ENCODE assay signal across 15 mouse cellular contexts in the genomic region with DNA sequence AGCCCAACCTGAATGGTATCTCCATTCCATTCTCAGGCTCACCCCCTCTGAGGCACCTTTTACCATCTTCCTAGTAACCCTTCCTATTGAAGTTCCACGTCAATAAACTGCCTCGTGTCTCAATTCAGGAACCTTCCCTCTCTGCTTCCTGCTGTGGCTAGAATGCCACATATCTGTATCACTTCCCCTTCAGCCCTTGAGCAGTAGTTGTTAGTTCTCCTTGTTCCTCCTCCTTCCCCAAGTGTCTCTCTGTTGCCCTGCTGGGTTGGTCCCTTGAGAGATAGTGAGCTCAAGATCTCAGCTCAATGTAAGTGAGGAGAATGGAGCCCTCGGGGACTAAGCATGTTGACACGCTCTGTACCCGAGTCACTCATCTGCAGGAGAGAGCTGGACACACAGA. TPM values are rescaled to one million over a fixed set of nuclear protein-coding genes. Genes with fewer than 3 reads are reported as not detected.
DNase-seq lines count a peak whose midpoint lies in the region; ATAC-seq and TF ChIP-seq lines count a peak whose summit lies in the region.
"Had no signal": no experiment of that assay in that cellular context is flagged by ENCODE, and none has a peak within 500 bp of the region (broad histone marks: within the 10 kb centered on the region; RNA-seq: fewer than 3 reads in every experiment).

No protein-coding gene starts in this region.

- DNase-seq in spleen, adult 2 months (ENCODE audit: low read depth in 1 of 2, low spot score in 2 of 2): peak; percentile 44 to 60
- no peak for DNase-seq in spleen, adult 12 weeks (ENCODE audit: low spot score)
- DNase-seq in midbrain, embryonic 14.5 days: no peak
- no peak for DNase-seq in adrenal gland, postnatal 10 days
- DNase-seq: cerebellum, postnatal 14 days; heart, postnatal 36 days; right cerebral cortex, adult 18-20 months; thymus, adult 2 months had no signal

- no peaks in the 10 kb centered on the region for H3K36me3 ChIP-seq in spleen, adult 2 months (ENCODE audit: control insufficient read depth, insufficient read depth, low read length)
- no peaks in the 10 kb centered on the region for H3K36me3 ChIP-seq in midbrain, embryonic 14.5 days (ENCODE audit: control insufficient read depth, insufficient read depth, low read length)
- no peaks in the 10 kb centered on the region for H3K36me3 ChIP-seq in midbrain, embryonic 16.5 days (ENCODE audit: control insufficient read depth, insufficient read depth, low read length)
- H3K36me3 ChIP-seq: embryonic facial prominence, embryonic 12.5 days; forebrain, embryonic 10.5 days; neural tube, embryonic 15.5 days had no signal

- H3K27me3 ChIP-seq in spleen, adult 2 months (ENCODE audit: control insufficient read depth, insufficient read depth, low read length): peaks cover 2% of the 10 kb centered on the region; the same call in 1 of the 2 replicates
- H3K27me3 ChIP-seq in midbrain, embryonic 14.5 days (ENCODE audit: control insufficient read depth, insufficient read depth, low read length): no peaks in the 10 kb centered on the region
- no peaks in the 10 kb centered on the region for H3K27me3 ChIP-seq in midbrain, embryonic 16.5 days (ENCODE audit: control insufficient read depth, insufficient read depth, low read depth, low read length)
- H3K27me3 ChIP-seq: neural tube, embryonic 15.5 days had no signal

- H3K4me3 ChIP-seq in spleen, adult 2 months (ENCODE audit: extremely low read depth, insufficient read depth, insufficient read length): no peak overlapping the region
- no peak overlapping the region for H3K4me3 ChIP-seq in midbrain, embryonic 14.5 days (replicated peaks; ENCODE audit: low read depth, low read length)
- no peak overlapping the region for H3K4me3 ChIP-seq in midbrain, embryonic 16.5 days (ENCODE audit: low read depth, low read length)
- H3K4me3 ChIP-seq: embryonic facial prominence, embryonic 12.5 days; forebrain, embryonic 10.5 days; neural tube, embryonic 15.5 days had no signal

- TF ChIP-seq POLR2A in spleen, adult 2 months (IDR thresholded peaks at IDR 0.05; ENCODE audit: low read depth, low read length): no peak

- no peak overlapping the region for H3K9ac ChIP-seq in midbrain, embryonic 14.5 days (replicated peaks; ENCODE audit: low read length)
- no peak overlapping the region for H3K9ac ChIP-seq in midbrain, embryonic 16.5 days (ENCODE audit: low read depth, low read length)
- H3K9ac ChIP-seq: embryonic facial prominence, embryonic 12.5 days; neural tube, embryonic 15.5 days had no signal

- no peaks in the 10 kb centered on the region for H3K9me3 ChIP-seq in midbrain, embryonic 14.5 days (ENCODE audit: control insufficient read depth, low read length)
- no peaks in the 10 kb centered on the region for H3K9me3 ChIP-seq in midbrain, embryonic 16.5 days (replicated peaks; ENCODE audit: control insufficient read depth, low read length, poor library complexity, severe bottlenecking)
- H3K9me3 ChIP-seq: embryonic facial prominence, embryonic 12.5 days; forebrain, embryonic 10.5 days; neural tube, embryonic 15.5 days had no signal

- ATAC-seq in granulocyte monocyte progenitor cell, adult 5-6 weeks (replicated peaks; ENCODE audit: poor library complexity, severe bottlenecking): peak; percentile 85
- peak; percentile 78 for ATAC-seq in megakaryocyte progenitor cell, adult 5-6 weeks (replicated peaks; ENCODE audit: poor library complexity)
- ATAC-seq in midbrain, embryonic 14.5 days (ENCODE audit: low FRiP score, low TSS enrichment): no peak
- no peak for ATAC-seq in midbrain, embryonic 16.5 days
- ATAC-seq: inflammation-experienced regulatory T-cells, adult 6 months had no signal

- H3K4me2 ChIP-seq in midbrain, embryonic 14.5 days (ENCODE audit: low read length): no peak overlapping the region
- H3K4me2 ChIP-seq in midbrain, embryonic 16.5 days (ENCODE audit: low read length): no peak overlapping the region
- H3K4me2 ChIP-seq: embryonic facial prominence, embryonic 12.5 days; neural tube, embryonic 15.5 days had no signal

- peak overlapping the region; percentile 58 for H3K27ac ChIP-seq in spleen, adult 2 months (ENCODE audit: insufficient read depth, low read length)
- no peak overlapping the region for H3K27ac ChIP-seq in midbrain, embryonic 14.5 days (replicated peaks; ENCODE audit: low read depth, low read length)
- H3K27ac ChIP-seq in midbrain, embryonic 16.5 days (ENCODE audit: low read length): no peak overlapping the region
- H3K27ac ChIP-seq: embryonic facial prominence, embryonic 12.5 days; forebrain, embryonic 10.5 days; neural tube, embryonic 15.5 days had no signal

- peaks cover 12% of the 10 kb centered on the region for H3K4me1 ChIP-seq in spleen, adult 2 months (ENCODE audit: control insufficient read depth, insufficient read depth, insufficient read length)
- H3K4me1 ChIP-seq in midbrain, embryonic 14.5 days (ENCODE audit: control insufficient read depth, insufficient read depth, low read length): peaks cover 6% of the 10 kb centered on the region
- H3K4me1 ChIP-seq in midbrain, embryonic 16.5 days (ENCODE audit: control insufficient read depth, insufficient read depth, low read length): peaks cover 7% of the 10 kb centered on the region
- H3K4me1 ChIP-seq: embryonic facial prominence, embryonic 12.5 days had no signal

- WGBS in spleen, adult 2 months: 7% methylated on average over 5 of the region's 5 CpGs
- WGBS in midbrain, embryonic 14.5 days: 74% methylated on average over 5 of the region's 5 CpGs
- WGBS in midbrain, embryonic 16.5 days: 66% methylated on average over 5 of the region's 5 CpGs

- no peak for TF ChIP-seq CTCF in spleen, adult 2 months (IDR thresholded peaks at IDR 0.05; ENCODE audit: extremely low read depth, insufficient read depth, insufficient read length, insufficient replicate concordance)

RNA-seq across cellular contexts. Expression of a gene that starts 3.6 kb away (rescaled TPM):
- polyA plus RNA-seq in spleen, adult 2 months (2012; rRNA removed): 1.0 TPM in 2 replicates
- total RNA-seq in granulocyte monocyte progenitor cell, adult 5-6 weeks (2014; fragmentation: Nextera tagmentation): 2.7 and 4.6 TPM in 2 replicates
- total RNA-seq in granulocyte monocyte progenitor cell, adult 5-6 weeks (2017): 4.1 and 4.6 TPM in 2 replicates
- total RNA-seq in megakaryocyte progenitor cell, adult 5-6 weeks (2015): 2.0 and 2.1 TPM in 2 replicates
- total RNA-seq in megakaryocyte progenitor cell, adult 5-6 weeks (2017): 3.2 and 4.9 TPM in 2 replicates
- polyA plus RNA-seq in midbrain, embryonic 14.5 days (2014; fragmentation: Nextera tagmentation; extraction: Ambion mirVana): 11.8 and 12.4 TPM in 2 replicates
- total RNA-seq in adrenal gland, postnatal 10 days (2021): 1 to 10 TPM; 4.0 to 6.4 TPM
- polyA plus RNA-seq in midbrain, embryonic 16.5 days (2015; fragmentation: Nextera tagmentation; extraction: Ambion mirVana): 8.4 and 11.6 TPM in 2 replicates

RNA-seq across cellular contexts. Expression of a gene that starts 19.9 kb away (rescaled TPM):
- polyA plus RNA-seq in spleen, adult 2 months (2012; rRNA removed): 0.88 and 1.1 TPM in 2 replicates
- 37.8 and 57.9 TPM in 2 replicates for total RNA-seq in granulocyte monocyte progenitor cell, adult 5-6 weeks (2014; fragmentation: Nextera tagmentation)
- 53.5 and 91.2 TPM in 2 replicates for total RNA-seq in granulocyte monocyte progenitor cell, adult 5-6 weeks (2017)
- 32.5 and 33.7 TPM in 2 replicates for total RNA-seq in megakaryocyte progenitor cell, adult 5-6 weeks (2015)
- total RNA-seq in megakaryocyte progenitor cell, adult 5-6 weeks (2017): 66.8 and 106 TPM in 2 replicates
- 5.0 and 8.1 TPM in 2 replicates for polyA plus RNA-seq in midbrain, embryonic 14.5 days (2014; fragmentation: Nextera tagmentation; extraction: Ambion mirVana)
- total RNA-seq in adrenal gland, postnatal 10 days (2021): 1 to 10 TPM; 8.5 to 8.9 TPM
- polyA plus RNA-seq in midbrain, embryonic 16.5 days (2015; fragmentation: Nextera tagmentation; extraction: Ambion mirVana): 3.4 and 3.9 TPM in 2 replicates

Comparison
In these comparisons a context has a peak if more than half of its experiments do, and no peak if none do; other contexts are left out.
1. DNase-seq: peak in spleen, adult 2 months (2 of 2); none in spleen, adult 12 weeks (single experiment), midbrain, embryonic 14.5 days (single experiment) and adrenal gland, postnatal 10 days (single experiment).
2. ATAC-seq: peak in granulocyte monocyte progenitor cell, adult 5-6 weeks (single experiment) and megakaryocyte progenitor cell, adult 5-6 weeks (single experiment); none in midbrain, embryonic 14.5 days (single experiment) and midbrain, embryonic 16.5 days (single experiment).